Mouse (Mus musculus) myocyte (in vitro differentiated cells): ENCODE data around the gene Spock1.

ENCODE experiments used
- CEBPB ChIP-seq: IDR thresholded peaks from 2 replicates; pipeline ENCODE4 v1.6.1; 2011; ENCODE audit warnings: mild to moderate bottlenecking, moderate library complexity; ENCODE audit not compliant: poor library complexity, insufficient read depth, severe bottlenecking
- E2F4 ChIP-seq: IDR thresholded peaks from one replicate; pipeline ENCODE4 v1.6.1; 2011; ENCODE audit warnings: mild to moderate bottlenecking, control low read depth, moderate library complexity; ENCODE audit not compliant: insufficient read depth
- MAX ChIP-seq: IDR thresholded peaks from one replicate; pipeline ENCODE4 v1.6.1; 2011; ENCODE audit warnings: low read depth, mild to moderate bottlenecking, control low read depth
- MYOG ChIP-seq, 3 experiments: IDR thresholded peaks; one replicate each; pipeline ENCODE4 v1.6.1; 2011; ENCODE audit warnings: control low read depth in 2 of 3, low read depth in 2 of 3, mild to moderate bottlenecking in 2 of 3; ENCODE audit not compliant: insufficient read length in 2 of 3, control insufficient read depth in 1 of 3, insufficient read depth in 1 of 3
- POLR2A ChIP-seq: IDR thresholded peaks from one replicate; pipeline ENCODE4 v1.6.1; 2011; ENCODE audit warnings: low read depth, mild to moderate bottlenecking, control low read depth, moderate library complexity; ENCODE audit not compliant: insufficient read length
- POLR2AphosphoS2 ChIP-seq: IDR thresholded peaks from one replicate; pipeline ENCODE4 v1.6.1; 2011; ENCODE audit warnings: low read depth, control low read depth; ENCODE audit not compliant: insufficient read length
- USF1 ChIP-seq: IDR thresholded peaks from one replicate; pipeline ENCODE4 v1.6.1; 2011; ENCODE audit warnings: low read depth, mild to moderate bottlenecking, control low read depth, moderate library complexity

- TF ChIP-seq POLR2A (no peak), POLR2AphosphoS2 (no peak), E2F4 (no peak), USF1 (no peak), MAX (no peak), CEBPB (no peak), MYOG (IDR thresholded peaks at IDR 0.05; ENCODE audit: control insufficient read depth in 1 of 3, insufficient read depth in 1 of 3, insufficient read length in 2 of 3, low read depth in 2 of 3) (no peak)
These were observed 126.0 kb downstream of the Spock1 start for GRCm38 (mm10) chr13:57782107-57782561.
